Mouse (Mus musculus): ENCODE measurements around the gene Ppm1j.

GRCm38 (mm10) chr3:104781471-104781903, 631 bp downstream of the Ppm1j start, which contains the start of gene Fam19a3:
- TF ChIP-seq CTCF (IDR thresholded peaks at IDR 0.05; ENCODE audit: low read depth) (no peak), EP300 (IDR thresholded peaks at IDR 0.05; ENCODE audit: low read depth) (peak; percentile 56; the same call in 1 of the 2 replicates)
